Mouse (Mus musculus) hindbrain, embryonic 14.5 days (tissue): ENCODE measurements at regions not wholly inside any gene's neighbourhood (a gene's known extent, or its start where the extent isn't known, plus 50 kb on each side); places are given as distances from the start of the nearest gene placed in this dataset.

Source experiments
- ATAC-seq: fragments of 200-750 bp; cut with Nextera tagmentation; 2 replicates; pipeline ENCODE4 v1.8.0; 2017; ENCODE audit warnings: moderate number of reproducible peaks, mild to moderate bottlenecking, moderate TSS enrichment, moderate library complexity; ENCODE audit not compliant: low FRiP score
- DNase-seq: peaks from one replicate; pipeline ENCODE4 v3.0.0-alpha.2; 2015; ENCODE audit warnings: low spot score
- H3K27ac ChIP-seq: fragments of 300-500 bp; sonication (generic); 2 replicates; pipeline ENCODE4 v1.5.1; 2014; ENCODE audit warnings: mild to moderate bottlenecking, moderate library complexity
- H3K27me3 ChIP-seq: fragments of 300-500 bp; sonication (generic); 2 replicates; pipeline ENCODE4 v1.6.1; 2014; ENCODE audit warnings: mild to moderate bottlenecking, low read length, mixed read lengths; ENCODE audit not compliant: control insufficient read depth, insufficient read depth
- H3K36me3 ChIP-seq: fragments of 300-500 bp; sonication (generic); replicated peaks from 2 replicates; pipeline ENCODE4 v1.6.1; 2014; ENCODE audit not compliant: control insufficient read depth, insufficient read depth
- H3K4me1 ChIP-seq: fragments of 300-500 bp; sonication (generic); replicated peaks from 2 replicates; pipeline ENCODE4 v1.6.1; 2014; ENCODE audit warnings: antibody characterized with exemption, low read length, mixed read lengths; ENCODE audit not compliant: control insufficient read depth, insufficient read depth
- H3K4me2 ChIP-seq: fragments of 300-500 bp; sonication (generic); replicated peaks from 2 replicates; pipeline ENCODE4 v1.6.1; 2014; ENCODE audit warnings: mild to moderate bottlenecking, moderate library complexity
- H3K4me3 ChIP-seq: fragments of 300-500 bp; sonication (generic); replicated peaks from 2 replicates; pipeline ENCODE4 v1.5.1; 2014; ENCODE audit warnings: mild to moderate bottlenecking, low read length
- H3K9ac ChIP-seq: fragments of 300-500 bp; sonication (generic); 2 replicates; pipeline ENCODE4 v1.6.1; 2014
- H3K9me3 ChIP-seq: fragments of 300-500 bp; sonication (generic); 2 replicates; pipeline ENCODE4 v1.6.1; 2016; ENCODE audit warnings: low read length; ENCODE audit not compliant: control insufficient read depth
- WGBS: fragments of 180-500 bp; shearing (Covaris S2); extraction: QIAGEN DNeasy Blood & Tissue Kit; methylation state at CpG from one replicate; pipeline ENCODE4 v1.1.7; 2014; 5-methylcytosine and 5-hydroxymethylcytosine counted together

DNA sequence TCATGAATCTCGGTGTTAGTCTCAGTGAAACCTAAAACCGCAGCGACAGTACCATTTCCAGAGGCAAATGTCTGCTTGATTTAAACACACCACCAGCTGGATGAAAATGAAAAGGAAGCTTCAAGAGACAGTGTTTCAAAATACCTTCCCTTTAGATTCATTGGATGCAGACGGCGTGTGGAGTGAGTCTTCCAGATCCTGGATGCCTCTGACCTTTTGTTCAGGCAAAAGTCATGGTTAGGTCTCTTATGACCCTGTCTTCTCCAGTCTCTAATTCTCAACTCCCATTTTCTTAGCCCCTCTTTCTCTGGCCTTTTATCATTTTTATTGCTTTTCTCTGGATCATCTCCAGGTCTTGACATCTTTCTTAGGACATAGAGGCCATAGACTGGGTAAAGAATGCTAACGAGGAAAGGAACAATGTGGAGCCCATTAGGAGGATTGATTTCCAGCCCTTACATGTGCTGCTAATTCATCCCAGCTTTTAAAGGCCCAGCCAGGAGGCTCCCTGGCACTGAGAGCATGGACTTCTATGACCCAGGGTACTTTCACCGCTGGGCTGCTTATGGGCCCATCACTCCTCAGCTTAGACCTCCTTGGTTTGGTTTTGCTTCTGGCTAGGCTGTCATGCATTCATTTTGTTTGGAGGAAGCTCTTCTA, 111.4 kb downstream of the Arrdc4 start:
- H3K4me2 ChIP-seq = no peak overlapping the region
- H3K36me3 ChIP-seq = no peaks in the 10 kb centered on the region
- H3K27ac ChIP-seq = no peak overlapping the region
- ATAC-seq (no peak), DNase-seq (no peak)
- WGBS = 90% methylated on average over 7 of the region's 7 CpGs
- no peak overlapping the region for H3K4me3 ChIP-seq
- H3K9me3 ChIP-seq = no peaks in the 10 kb centered on the region
- no peak overlapping the region for H3K9ac ChIP-seq
- H3K4me1 ChIP-seq = no peaks in the 10 kb centered on the region
- H3K27me3 ChIP-seq = no peaks in the 10 kb centered on the region

DNA sequence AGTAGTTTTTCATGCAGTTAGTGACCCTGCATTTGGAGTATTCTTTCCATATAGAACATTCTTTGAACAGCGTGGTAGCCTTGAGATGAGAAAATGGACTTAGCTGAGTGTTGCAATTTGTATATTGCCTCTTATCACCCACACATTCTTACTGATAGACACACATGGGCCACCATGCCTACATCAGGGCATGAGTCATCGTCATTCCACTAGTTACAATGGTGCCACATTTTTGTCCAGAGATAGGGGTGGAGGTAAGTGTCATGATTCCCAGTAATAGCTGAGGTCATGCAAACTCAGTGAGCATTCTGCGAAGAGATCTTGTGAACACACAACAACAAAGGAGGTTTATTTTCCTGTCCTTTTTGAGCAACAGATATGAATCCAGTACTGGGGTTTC, 128.0 kb downstream of the Arrdc4 start:
- H3K9ac ChIP-seq = no peak overlapping the region
- no peaks in the 10 kb centered on the region for H3K27me3 ChIP-seq
- H3K27ac ChIP-seq = no peak overlapping the region
- H3K9me3 ChIP-seq = no peaks in the 10 kb centered on the region
- H3K4me3 ChIP-seq = no peak overlapping the region
- 93% methylated on average over 3 of the region's 3 CpGs for WGBS
- no peak for ATAC-seq
- H3K4me2 ChIP-seq = no peak overlapping the region
- no peaks in the 10 kb centered on the region for H3K4me1 ChIP-seq
- DNase-seq = no peak
- no peaks in the 10 kb centered on the region for H3K36me3 ChIP-seq

DNA sequence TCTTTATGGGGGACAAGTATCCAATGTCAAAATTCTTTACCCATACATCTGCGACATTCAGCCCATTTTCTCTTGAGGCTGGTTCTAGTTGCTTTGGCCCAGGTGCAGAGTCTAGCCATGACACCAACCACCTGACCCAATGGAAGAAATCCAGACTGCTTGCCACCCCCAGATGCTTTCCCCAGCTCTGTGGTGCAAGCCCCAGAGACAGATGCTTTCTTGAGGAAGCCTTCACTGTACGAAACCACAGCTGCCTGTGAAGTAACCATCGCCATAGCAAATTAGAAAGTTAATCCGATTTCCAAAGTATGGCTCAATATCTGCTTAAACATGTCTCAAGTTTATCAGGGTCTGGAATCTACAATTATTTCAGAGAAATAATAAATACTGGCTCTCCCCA, 138.5 kb downstream of the Arrdc4 start:
- DNase-seq = no peak
- no peaks in the 10 kb centered on the region for H3K4me1 ChIP-seq
- no peak overlapping the region for H3K9ac ChIP-seq
- no peak for ATAC-seq
- H3K27ac ChIP-seq = no peak overlapping the region
- WGBS = 93% methylated on average over 4 of the region's 4 CpGs
- no peaks in the 10 kb centered on the region for H3K9me3 ChIP-seq
- no peaks in the 10 kb centered on the region for H3K36me3 ChIP-seq
- H3K4me2 ChIP-seq = no peak overlapping the region
- no peaks in the 10 kb centered on the region for H3K27me3 ChIP-seq
- H3K4me3 ChIP-seq = no peak overlapping the region

DNA sequence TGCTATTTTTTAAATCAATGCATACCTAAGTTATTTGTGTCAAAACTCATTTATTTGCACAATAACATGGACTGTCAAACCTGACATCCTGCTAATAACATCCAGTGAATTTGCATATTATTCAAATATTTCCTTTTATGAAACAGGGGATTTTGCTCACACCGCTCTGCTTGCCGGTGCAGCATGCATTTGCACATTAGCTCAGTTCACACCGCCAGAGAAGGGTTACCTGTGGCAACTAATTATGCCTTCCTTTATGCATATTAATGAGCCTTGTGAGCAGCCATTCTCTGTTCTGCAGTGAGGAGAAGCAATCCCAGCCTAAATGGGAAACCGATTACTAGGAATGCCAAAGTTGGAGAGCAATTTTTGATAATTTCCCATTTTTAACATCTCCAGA, 141.9 kb downstream of the Arrdc4 start:
- Histone ChIP-seq H3K9ac (no peak overlapping the region), H3K27ac (no peak overlapping the region), H3K9me3 (no peaks in the 10 kb centered on the region), H3K4me3 (no peak overlapping the region), H3K27me3 (no peaks in the 10 kb centered on the region), H3K4me1 (no peaks in the 10 kb centered on the region), H3K36me3 (no peaks in the 10 kb centered on the region), H3K4me2 (no peak overlapping the region)
- WGBS = 35% methylated on average over 4 of the region's 4 CpGs
- DNase-seq (peak; percentile 27), ATAC-seq (peak; percentile 53; the same call in 1 of the 2 replicates)

- ATAC-seq (no peak), DNase-seq (no peak)
- Histone ChIP-seq H3K4me3 (no peak overlapping the region), H3K4me2 (no peak overlapping the region), H3K36me3 (no peaks in the 10 kb centered on the region), H3K4me1 (no peaks in the 10 kb centered on the region), H3K9ac (no peak overlapping the region), H3K27ac (no peak overlapping the region), H3K9me3 (no peaks in the 10 kb centered on the region), H3K27me3 (no peaks in the 10 kb centered on the region)
- WGBS = 96% methylated on average over 3 of the region's 3 CpGs
Observed at GRCm38 (mm10) chr7:68606278-68606677, 142.8 kb downstream of the Arrdc4 start.

- no peaks in the 10 kb centered on the region for H3K36me3 ChIP-seq
- H3K27me3 ChIP-seq = no peaks in the 10 kb centered on the region
- DNase-seq (no peak), ATAC-seq (no peak)
- no peak overlapping the region for H3K4me3 ChIP-seq
- no peak overlapping the region for H3K4me2 ChIP-seq
- no peak overlapping the region for H3K27ac ChIP-seq
- 78% methylated on average over 2 of the region's 2 CpGs for WGBS
- no peak overlapping the region for H3K9ac ChIP-seq
- no peaks in the 10 kb centered on the region for H3K4me1 ChIP-seq
- H3K9me3 ChIP-seq = no peaks in the 10 kb centered on the region
Observed at GRCm38 (mm10) chr7:68603711-68604110, 145.3 kb downstream of the Arrdc4 start.

DNA sequence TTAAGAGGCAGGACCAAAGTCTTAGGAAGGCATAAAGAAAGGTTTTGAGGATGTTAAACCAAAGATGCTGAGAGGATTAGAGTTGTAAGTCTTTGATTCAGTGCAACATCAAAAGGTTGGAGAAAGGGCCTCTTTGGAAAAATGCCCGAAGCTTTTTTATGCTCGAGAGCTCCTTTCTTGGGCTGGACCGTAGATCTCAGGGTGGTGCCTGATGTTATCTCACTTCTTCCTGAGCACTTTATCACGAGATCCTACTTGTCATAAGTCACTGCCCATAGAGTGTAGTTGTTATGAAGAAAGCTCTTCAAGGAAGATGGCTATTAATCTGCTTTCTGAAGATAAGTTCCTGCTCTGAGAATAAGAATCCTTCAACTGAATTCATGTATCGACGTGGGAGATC, 147.0 kb downstream of the Arrdc4 start:
- no peak overlapping the region for H3K27ac ChIP-seq
- H3K27me3 ChIP-seq = no peaks in the 10 kb centered on the region
- no peaks in the 10 kb centered on the region for H3K4me1 ChIP-seq
- no peaks in the 10 kb centered on the region for H3K9me3 ChIP-seq
- DNase-seq = no peak
- no peak overlapping the region for H3K4me3 ChIP-seq
- WGBS = 83% methylated on average over 6 of the region's 6 CpGs
- no peaks in the 10 kb centered on the region for H3K36me3 ChIP-seq
- no peak for ATAC-seq
- H3K9ac ChIP-seq = no peak overlapping the region
- no peak overlapping the region for H3K4me2 ChIP-seq

DNA sequence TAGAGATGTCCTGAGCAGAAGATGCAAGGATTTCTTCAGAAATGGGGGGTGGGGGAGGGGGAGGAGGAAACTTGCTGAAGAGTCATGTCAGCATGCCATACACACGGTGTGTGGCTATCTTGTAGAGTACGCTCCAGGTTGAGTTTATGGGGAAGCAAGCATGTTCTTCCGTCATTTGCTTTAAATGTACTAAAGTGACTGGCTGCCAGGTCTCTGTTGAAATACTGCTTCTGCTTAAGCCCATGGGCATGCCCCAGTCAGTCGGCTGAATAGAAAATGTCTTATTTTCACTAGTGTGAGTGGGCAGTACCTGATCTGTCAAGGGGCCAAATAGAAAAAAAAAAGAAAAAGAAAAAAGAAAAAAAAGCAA, 155.0 kb downstream of the Arrdc4 start:
- Histone ChIP-seq H3K27me3 (no peaks in the 10 kb centered on the region), H3K4me3 (no peak overlapping the region), H3K9me3 (no peaks in the 10 kb centered on the region), H3K36me3 (no peaks in the 10 kb centered on the region), H3K27ac (no peak overlapping the region), H3K4me2 (peak overlapping the region; percentile 21), H3K4me1 (peaks cover 7% of the 10 kb centered on the region; the same call in 1 of the 2 replicates), H3K9ac (no peak overlapping the region)
- WGBS = 60% methylated on average over 4 of the region's 4 CpGs
- ATAC-seq = no peak
- DNase-seq = no peak

GRCm38 (mm10) chr7:68593344-68594016, 155.6 kb downstream of the Arrdc4 start:
- H3K4me1 ChIP-seq = peaks cover 7% of the 10 kb centered on the region; the same call in 1 of the 2 replicates
- H3K36me3 ChIP-seq = no peaks in the 10 kb centered on the region
- H3K4me3 ChIP-seq = no peak overlapping the region
- no peaks in the 10 kb centered on the region for H3K27me3 ChIP-seq
- H3K27ac ChIP-seq = no peak overlapping the region
- H3K9me3 ChIP-seq = no peaks in the 10 kb centered on the region
- no peak overlapping the region for H3K9ac ChIP-seq
- DNase-seq = peak; percentile 29
- WGBS = 30% methylated on average over 15 of the region's 15 CpGs
- ATAC-seq = 0 out of 2 replicates have a peak, but pooled peaks have one; percentile 31
- H3K4me2 ChIP-seq = peak overlapping the region; percentile 21
